Mouse (Mus musculus) leukemia stem cell, adult 10-12 weeks (primary cell): ENCODE results near the gene Pramef8. TPM values are rescaled to one million over a fixed set of nuclear protein-coding genes. Genes with fewer than 3 reads are reported as not detected.

Experiments
- polyA plus RNA-seq: library from polyadenylated mRNA; stranded (reverse); fragments of >175 nt; gene quantifications from 2 replicates; pipeline ENCODE4 v1.2.3, GENCODE M21; 2012; ENCODE audit warnings: low replicate concordance

Pramef8 gene
- polyA plus RNA-seq = 0.28 and 0.82 TPM in 2 replicates

GRCm38 (mm10) chr4:143412219-143413092 lies at the start of gene Pramef8:
TSS of gene Pramef8 (plus strand) at chr4:143412426.

GRCm38 (mm10) chr4:143394181-143394580 lies 18.0 kb upstream of the Pramef8 start, which contains the start of gene Pramel1:
TSS of gene Pramel1 (plus strand) at chr4:143394428.

GRCm38 (mm10) chr4:143450224-143450623 lies 38.0 kb downstream of the Pramef8 start, which contains the start of gene Oog4:
TSS of gene Oog4 (minus strand) at chr4:143450324.

Other genes starting within 250 kb of the Pramef8 start
- 4.0 and 8.9 TPM in 2 replicates for gene Prdm2, start 199.4 kb upstream of the Pramef8 start, polyA plus RNA-seq
- not detected in 2 replicates for gene Pdpn, start 112.9 kb upstream of the Pramef8 start, polyA plus RNA-seq
- gene Lrrc38, start 62.7 kb upstream of the Pramef8 start, polyA plus RNA-seq = not detected in 2 replicates
- not detected in 2 replicates for gene Pramel1, start 18.0 kb upstream of the Pramef8 start, polyA plus RNA-seq
- gene Oog4, start 37.9 kb downstream of the Pramef8 start, polyA plus RNA-seq = not detected in 2 replicates
- gene Gm13043, start 98.9 kb downstream of the Pramef8 start, polyA plus RNA-seq = not detected in 2 replicates
- 0.15 TPM in 1 of 2 replicates, not detected in the other for gene Gm13040, start 123.5 kb downstream of the Pramef8 start, polyA plus RNA-seq
- not detected in 2 replicates for gene BC080695, start 139.3 kb downstream of the Pramef8 start, polyA plus RNA-seq
- gene Gm13057, start 139.3 kb downstream of the Pramef8 start, polyA plus RNA-seq = not detected in 2 replicates
- 0.07 TPM in 1 of 2 replicates, not detected in the other for gene Gm13083, start 202.6 kb downstream of the Pramef8 start, polyA plus RNA-seq
- not detected in 2 replicates for gene Gm13088, start 244.8 kb downstream of the Pramef8 start, polyA plus RNA-seq